Mouse (Mus musculus) spleen, postnatal 14 days (tissue): ENCODE measurements at regions not wholly inside any gene's neighbourhood (a gene's known extent, or its start where the extent isn't known, plus 50 kb on each side); places are given as distances from the start of the nearest gene placed in this dataset.

ENCODE experiments used
- DNase-seq, 2 experiments: peaks; one replicate each; pipeline ENCODE4 v3.0.0; 2021 to 2022; ENCODE audit warnings: low spot score in 2 of 2

DNA sequence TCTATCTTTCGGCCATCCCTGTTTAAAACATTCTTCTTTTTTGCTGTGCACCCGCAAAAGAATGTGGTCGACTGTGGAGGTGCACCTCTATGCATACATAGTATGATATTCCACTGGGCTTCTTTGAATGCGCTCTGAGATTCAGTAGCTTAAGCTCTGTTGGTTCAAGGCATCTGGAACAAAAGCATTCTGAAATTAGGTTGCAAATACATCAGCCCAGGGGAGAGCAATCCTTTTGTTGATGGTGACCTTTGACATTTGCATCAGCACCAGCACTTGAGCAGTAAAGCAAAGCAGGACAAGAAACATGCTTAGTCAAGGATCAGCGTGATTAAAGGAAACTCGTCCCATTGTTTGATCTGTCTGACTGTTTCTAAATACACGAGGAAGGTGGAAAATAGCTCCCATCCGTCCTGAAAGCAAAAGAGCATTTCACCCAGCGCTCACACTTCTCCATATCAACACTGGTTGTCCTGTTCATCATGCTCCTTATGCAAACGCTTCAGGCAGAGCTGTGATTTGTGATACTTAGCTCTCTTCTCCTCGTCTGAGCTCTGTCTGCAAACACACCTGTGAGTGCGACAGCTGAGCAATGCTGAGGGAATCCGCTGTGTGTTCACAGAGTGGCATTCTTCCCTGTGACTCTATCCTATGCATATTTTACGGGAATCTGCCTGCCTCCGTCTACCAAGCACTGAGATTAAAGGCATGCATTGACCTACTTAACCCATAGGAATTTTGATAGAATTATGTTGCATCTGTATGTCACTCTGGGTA is 67.4 kb upstream of the Dkk2 start:
- DNase-seq, result no peak

DNA sequence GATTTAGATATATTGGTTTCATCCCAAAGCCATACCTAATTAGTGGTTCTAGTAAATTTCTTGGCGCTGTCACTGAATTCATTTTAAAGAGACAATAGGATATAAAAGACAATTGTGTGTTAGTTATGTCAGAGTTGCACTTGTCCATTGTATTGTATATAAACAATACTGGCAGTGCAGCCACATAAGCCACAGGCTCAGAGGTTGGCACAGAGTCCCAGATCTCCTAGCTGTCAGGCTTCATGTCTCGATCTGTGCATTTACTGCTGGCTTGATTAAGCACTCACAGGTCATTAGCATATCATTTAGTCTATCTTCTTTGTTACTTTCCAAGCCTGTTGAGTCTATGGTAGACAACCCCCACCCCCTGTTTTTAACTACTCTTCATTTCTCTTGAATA is 66.6 kb upstream of the Dkk2 start:
- no peak for DNase-seq

DNA sequence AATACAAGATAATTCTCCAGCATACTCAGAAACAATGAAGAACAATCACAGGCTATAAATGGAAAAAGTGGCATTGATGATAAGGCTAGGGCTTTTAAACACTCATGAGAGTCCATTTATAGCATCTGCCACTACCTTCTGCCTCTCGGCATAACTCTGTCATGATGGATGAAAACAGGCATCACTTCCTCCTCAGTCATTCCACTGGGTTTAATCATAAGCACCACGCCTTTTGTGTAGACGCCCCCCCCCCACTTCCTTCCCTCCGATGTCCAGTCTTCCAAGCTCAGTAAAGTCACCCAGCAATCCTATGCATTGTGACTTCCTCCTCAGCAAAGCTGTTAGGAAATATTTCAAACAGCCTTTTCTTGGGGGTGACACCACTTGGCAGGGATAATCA is 63.1 kb upstream of the Dkk2 start:
- DNase-seq, result no peak

DNA sequence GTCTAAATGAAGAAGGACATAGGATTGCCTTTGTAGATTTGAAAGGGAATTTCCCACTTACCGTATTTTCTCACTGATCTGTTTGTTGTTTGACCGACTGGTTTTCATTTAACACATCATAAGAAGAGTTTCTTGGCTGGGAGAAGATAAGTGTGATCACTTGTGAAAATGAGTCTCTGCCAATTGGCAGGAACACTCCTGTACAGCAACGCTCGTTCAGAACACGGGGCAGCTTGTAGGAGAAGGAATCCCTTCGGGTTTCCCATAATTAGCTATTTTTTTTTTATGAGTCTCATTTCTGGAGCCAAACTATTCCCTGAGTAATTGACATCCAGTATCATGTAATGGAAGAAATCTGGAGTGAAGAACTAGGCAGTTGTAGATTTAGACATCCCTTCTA is 61.8 kb upstream of the Dkk2 start:
- no peak for DNase-seq

DNA sequence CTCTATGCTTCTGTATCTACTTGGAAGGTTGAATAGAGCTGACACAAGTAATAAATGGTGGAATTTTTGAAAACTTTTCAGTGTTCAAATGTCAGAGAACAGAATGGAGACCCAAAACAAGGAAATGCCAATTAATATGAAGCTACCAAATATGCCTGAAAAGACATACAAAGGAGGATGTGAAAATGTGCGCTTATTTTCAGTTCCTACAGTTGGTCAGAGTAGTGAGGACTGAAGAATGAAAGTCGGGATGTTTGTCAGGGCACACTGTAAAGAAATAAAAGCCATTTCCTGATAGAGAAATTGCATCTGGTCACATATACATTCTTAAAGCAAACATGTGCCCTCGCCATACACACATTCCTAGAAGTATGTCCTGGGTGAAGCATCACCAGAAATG is 56.0 kb upstream of the Dkk2 start:
- DNase-seq, result no peak

DNA sequence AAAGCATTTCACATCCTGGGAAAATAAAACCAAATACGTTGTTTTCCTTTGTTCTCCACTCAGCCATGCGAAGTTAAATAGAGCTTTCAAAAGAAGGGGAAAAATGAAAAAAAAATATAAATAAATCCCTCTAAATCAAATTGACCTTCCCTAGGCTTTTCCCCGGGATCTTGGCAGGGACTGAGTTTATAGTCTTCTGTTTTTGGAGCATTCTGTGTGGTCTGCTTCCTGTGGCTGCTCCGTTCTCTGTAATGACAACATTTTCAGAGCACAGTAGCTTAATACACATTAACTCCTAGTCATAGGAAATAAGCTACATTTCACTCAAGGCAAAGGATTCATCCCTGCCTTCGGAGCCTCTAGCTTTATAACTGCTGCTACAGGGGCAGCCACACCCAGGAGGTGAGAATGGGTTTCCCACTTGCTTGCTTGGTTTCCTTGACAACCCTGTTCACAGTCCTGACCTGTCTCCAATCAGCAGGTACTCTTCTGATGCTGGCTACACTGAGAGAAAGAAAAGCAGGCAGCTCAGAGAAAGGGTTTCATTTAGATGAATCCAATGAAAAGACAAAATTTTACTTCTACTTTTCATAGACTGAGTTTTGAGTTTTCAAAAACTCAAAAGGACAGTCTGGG is 51.9 kb upstream of the Dkk2 start:
- no peak for DNase-seq

DNA sequence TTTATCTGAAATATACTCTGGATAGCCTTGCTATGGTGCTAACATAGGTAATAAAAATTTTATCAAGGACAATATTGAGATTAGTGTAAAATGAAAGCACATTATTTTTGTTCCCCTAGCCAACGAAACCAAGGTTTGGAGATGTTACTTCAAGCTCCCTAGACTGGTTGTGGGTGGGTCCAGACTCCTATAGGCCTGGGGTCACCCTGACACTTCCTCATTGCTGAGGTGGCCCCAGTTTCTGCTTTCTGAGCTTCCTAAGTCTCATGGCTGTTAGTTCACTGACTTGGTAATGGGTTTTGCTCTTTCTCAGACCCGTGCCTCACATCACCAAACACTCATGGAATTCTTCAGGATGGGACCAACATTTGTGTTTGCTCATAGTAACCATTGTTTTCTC is 49.9 kb upstream of the Dkk2 start:
- no peak for DNase-seq
